Mouse (Mus musculus): ENCODE results near the gene Akt3.

DNA sequence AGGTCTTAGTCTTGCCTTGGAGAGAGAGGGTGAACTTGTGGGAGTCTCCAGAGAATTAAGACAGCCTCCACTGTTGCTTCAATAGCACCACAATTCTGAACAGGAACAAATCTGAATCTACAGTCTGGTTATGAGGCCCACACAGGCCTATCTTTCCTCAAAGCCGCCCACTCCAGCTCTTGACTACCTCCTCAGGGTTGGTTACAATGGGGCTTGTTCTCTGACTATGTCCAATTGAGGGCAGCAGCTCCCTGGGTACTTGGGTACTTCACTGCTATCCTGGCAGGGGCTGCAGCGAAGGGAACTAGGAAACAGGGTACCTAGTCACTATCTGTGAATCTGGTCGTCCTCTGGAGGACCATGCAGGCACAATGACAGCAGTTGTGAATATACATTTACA, 230.3 kb downstream of the Akt3 start:
- TF ChIP-seq POLR2A (IDR thresholded peaks at IDR 0.05; ENCODE audit: low read depth, low read length) (no peak), CTCF (IDR thresholded peaks at IDR 0.05; ENCODE audit: extremely low read depth, insufficient read length, insufficient replicate concordance, low read depth, low read length) (no peak)
